Mouse (Mus musculus) ES-E14 (cell line): Measurements from ENCODE around the gene Fbxw14. TPM values are rescaled to one million over a fixed set of nuclear protein-coding genes. Genes with fewer than 3 reads are reported as not detected.
"Not testable (repeated sequence)": the region's sequence is repeated elsewhere in the genome, so short reads cannot be mapped to it uniquely, and the experiment has no call there.

Experiments
- DNase-seq: peaks from one replicate; pipeline ENCODE4 v3.0.0-alpha.2; 2013; ENCODE audit warnings: low read depth, low spot score
- H3K27ac ChIP-seq: 2 replicates; pipeline ENCODE4 v1.5.1; 2012; ENCODE audit warnings: low read depth, mild to moderate bottlenecking, low read length, moderate library complexity, mixed read lengths; ENCODE audit not compliant: poor library complexity, insufficient read depth, severe bottlenecking
- H3K36me3 ChIP-seq: 2 replicates; pipeline ENCODE4 v1.6.1; 2012; ENCODE audit warnings: mild to moderate bottlenecking, low read length, moderate library complexity, mixed read lengths; ENCODE audit not compliant: control insufficient read depth, poor library complexity, insufficient read depth, severe bottlenecking
- H3K4me1 ChIP-seq, 2 experiments: fragments of 150-350 bp in 1 of 2; sonication (generic) in 1 of 2; 2 replicates each; pipeline ENCODE4 v1.6.1; 2012; ENCODE audit warnings: low read length in 2 of 2, mild to moderate bottlenecking in 1 of 2, mixed read lengths in 1 of 2; ENCODE audit not compliant: control insufficient read depth in 2 of 2, insufficient read depth in 2 of 2, poor library complexity in 1 of 2
- H3K4me3 ChIP-seq, 2 experiments: fragments of 150-350 bp in 1 of 2; sonication (generic) in 1 of 2; 2 replicates each; pipeline ENCODE4 v1.5.1; 2012; ENCODE audit warnings: low read length in 2 of 2, low read depth in 1 of 2, mild to moderate bottlenecking in 1 of 2, mixed read lengths in 1 of 2; ENCODE audit not compliant: insufficient read depth in 1 of 2, poor library complexity in 1 of 2, severe bottlenecking in 1 of 2
- H3K9ac ChIP-seq: 2 replicates; pipeline ENCODE4 v1.6.1; 2012; ENCODE audit warnings: low read depth, mild to moderate bottlenecking, low read length, mixed read lengths; ENCODE audit not compliant: poor library complexity, insufficient read depth, severe bottlenecking
- H3K9me3 ChIP-seq: fragments of 150-350 bp; sonication (generic); 2 replicates; pipeline ENCODE4 v1.6.1; 2012; ENCODE audit warnings: low read depth, mild to moderate bottlenecking, low read length; ENCODE audit not compliant: control insufficient read depth, insufficient read depth
- CHD2 ChIP-seq: IDR thresholded peaks from 2 replicates; pipeline ENCODE4 v1.6.1; 2014; ENCODE audit warnings: mild to moderate bottlenecking, low read depth, low read length, inconsistent platforms
- HCFC1 ChIP-seq: IDR thresholded peaks from 2 replicates; pipeline ENCODE4 v1.6.1; 2012; ENCODE audit warnings: low read length, inconsistent platforms, borderline replicate concordance; ENCODE audit not compliant: insufficient read depth
- MAFK ChIP-seq: IDR thresholded peaks from 2 replicates; pipeline ENCODE4 v1.6.1; 2014; ENCODE audit warnings: mild to moderate bottlenecking, low read depth, low read length, inconsistent platforms; ENCODE audit not compliant: insufficient read depth
- ZC3H11A ChIP-seq: IDR thresholded peaks from 2 replicates; pipeline ENCODE4 v1.6.1; 2012; ENCODE audit warnings: low read depth, mild to moderate bottlenecking, inconsistent platforms, low read length, borderline replicate concordance
- ZNF384 ChIP-seq: IDR thresholded peaks from 2 replicates; pipeline ENCODE4 v1.6.1; 2012; ENCODE audit warnings: low read depth, low read length, inconsistent platforms
- in situ Hi-C, 2 experiments: fragments of 600-800 bp; cut with MboI; formaldehyde crosslinking; loops; one replicate each; pipeline ENCODE4 v1.15.1; 2025; ENCODE audit warnings: low sequenced_read_pairs in 2 of 2, inconsistent platforms in 1 of 2; ENCODE audit not compliant: unreplicated experiment in 2 of 2
- total RNA-seq: library from RNA; depleted of rRNA; stranded (reverse); fragments of 300-350 nt; gene quantifications from 2 replicates; pipeline ENCODE4 v1.2.3, GENCODE M21; 2012; rRNA removed

Fbxw14 gene
- not detected in 2 replicates for total RNA-seq

- H3K4me1 ChIP-seq, H3K36me3 ChIP-seq, DNase-seq, H3K4me3 ChIP-seq, H3K9me3 ChIP-seq, in situ Hi-C loops, H3K27ac ChIP-seq, H3K9ac ChIP-seq: not testable (repeated sequence)
These were observed at the start of gene Fbxw14 for GRCm38 (mm10) chr9:109287576-109287975. Gene Fbxw14 (minus strand): TSS chr9:109287676.

DNA sequence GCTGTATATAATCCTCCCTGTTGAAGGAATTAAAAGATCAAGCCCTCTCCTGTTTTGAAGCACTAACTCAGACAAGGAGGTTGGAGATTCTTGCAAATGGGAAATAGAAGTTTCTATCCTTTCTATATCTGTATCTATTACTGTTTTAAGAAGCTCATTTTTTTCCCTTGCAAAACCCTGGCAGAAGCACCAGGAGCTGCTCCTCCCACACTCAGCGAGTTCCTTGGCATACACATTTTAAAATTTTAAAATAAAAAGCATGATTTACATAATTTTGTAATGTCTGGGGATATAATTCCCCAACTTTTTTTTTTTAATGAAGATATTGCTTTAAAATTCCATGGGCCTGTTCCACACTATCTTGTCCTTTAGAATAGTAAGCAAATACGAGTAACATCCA is 24.4 kb downstream of the Fbxw14 start:
- H3K4me1 ChIP-seq, result no peaks in the 10 kb centered on the region
- no peak for DNase-seq
- TF ChIP-seq ZNF384, result no peak
- TF ChIP-seq ZC3H11A, result no peak
- TF ChIP-seq HCFC1, result no peak
- no peak for TF ChIP-seq CHD2
- no peak for TF ChIP-seq MAFK
- in situ Hi-C loops, result no loop called here
- no peaks in the 10 kb centered on the region for H3K9me3 ChIP-seq
- H3K4me3 ChIP-seq, result no peak overlapping the region
- H3K36me3 ChIP-seq, result no peaks in the 10 kb centered on the region
- H3K9ac ChIP-seq, result no peak overlapping the region
- no peak overlapping the region for H3K27ac ChIP-seq

- in situ Hi-C loops, result no loop called here
- no peak for TF ChIP-seq HCFC1
- no peak for TF ChIP-seq CHD2
- no peak for TF ChIP-seq MAFK
- no peak for TF ChIP-seq ZNF384
- TF ChIP-seq ZC3H11A, result no peak
- Histone ChIP-seq H3K27ac (no peak within 1 kb of the TSS), H3K36me3 (no peaks in the 10 kb centered on the region), H3K9me3 (no peaks in the 10 kb centered on the region), H3K9ac (no peak within 1 kb of the TSS), H3K4me1 (no peaks in the 10 kb centered on the region), H3K4me3 (no peak within 1 kb of the TSS)
- DNase-seq, result no peak
These were observed 52.8 kb downstream of the Fbxw14 start, which contains the start of gene Fbxw20 for GRCm38 (mm10) chr9:109234654-109235053. Gene Fbxw20 (minus strand): TSS chr9:109234754.

Other genes starting within 250 kb of the Fbxw14 start
- gene Shisa5, start 249.1 kb downstream of the Fbxw14 start, total RNA-seq, result 44.0 and 49.0 TPM in 2 replicates
- 6.2 and 7.4 TPM in 2 replicates for gene Trex1, start 227.9 kb downstream of the Fbxw14 start, total RNA-seq
- gene Atrip, start 213.6 kb downstream of the Fbxw14 start, total RNA-seq, result 17.1 and 21.7 TPM in 2 replicates
- gene Ccdc51, start 205.2 kb downstream of the Fbxw14 start, total RNA-seq, result 7.7 and 11.8 TPM in 2 replicates
- gene Tma7, start 205.1 kb downstream of the Fbxw14 start, total RNA-seq, result 266 and 347 TPM in 2 replicates
- gene Plxnb1, start 192.3 kb downstream of the Fbxw14 start, total RNA-seq, result 17.8 and 35.0 TPM in 2 replicates
- gene Fbxw21, start 125.6 kb downstream of the Fbxw14 start, total RNA-seq, result not detected in 2 replicates
- not detected in 2 replicates for gene Fbxw13, start 91.7 kb downstream of the Fbxw14 start, total RNA-seq
- not detected in 2 replicates for gene Fbxw20, start 52.9 kb downstream of the Fbxw14 start, total RNA-seq
- gene Fbxw28, start 52.0 kb upstream of the Fbxw14 start, total RNA-seq, result not detected in 2 replicates
- not detected in 2 replicates for gene Fbxw22, start 116.6 kb upstream of the Fbxw14 start, total RNA-seq
- not detected in 2 replicates for gene Fbxw16, start 161.5 kb upstream of the Fbxw14 start, total RNA-seq
- not detected in 2 replicates for gene Fbxw19, start 208.2 kb upstream of the Fbxw14 start, total RNA-seq